Mouse (Mus musculus): Measurements from ENCODE around the gene Gpc1.
A peak's percentile ranks its signal among the peaks of the same experiment; 100 is the strongest.

The Gpc1 gene

GRCm38 (mm10) chr1:92831188-92832001 is at the start of gene Gpc1:
Gene Gpc1, plus strand, starts transcription at chr1:92831645.
- peak; percentile 88 to 93 for DNase-seq (ENCODE audit: inconsistent age in 2 of 2, low spot score in 1 of 2)

- no peak for DNase-seq (ENCODE audit: inconsistent age in 2 of 2, low spot score in 1 of 2)
These were observed 49.6 kb upstream of the Gpc1 start for GRCm38 (mm10) chr1:92781862-92782261.

GRCm38 (mm10) chr1:92782587-92782986 is 48.9 kb upstream of the Gpc1 start:
- no peak for DNase-seq (ENCODE audit: inconsistent age in 2 of 2, low spot score in 1 of 2)

- DNase-seq (ENCODE audit: inconsistent age in 2 of 2, low spot score in 1 of 2) = no peak
These were observed 44.2 kb upstream of the Gpc1 start for GRCm38 (mm10) chr1:92787221-92787620.

- no peak for DNase-seq (ENCODE audit: inconsistent age in 2 of 2, low spot score in 1 of 2)
These were observed 43.4 kb upstream of the Gpc1 start for GRCm38 (mm10) chr1:92788049-92788448.

GRCm38 (mm10) chr1:92790628-92791027 is 40.8 kb upstream of the Gpc1 start:
- DNase-seq (ENCODE audit: inconsistent age in 2 of 2, low spot score in 1 of 2) = no peak

GRCm38 (mm10) chr1:92791070-92791831 is 40.2 kb upstream of the Gpc1 start:
- DNase-seq (ENCODE audit: inconsistent age in 2 of 2, low spot score in 1 of 2) = peak in 1 of 2 experiments; percentile 59

- DNase-seq (ENCODE audit: inconsistent age in 2 of 2, low spot score in 1 of 2) = no peak
These were observed 37.7 kb upstream of the Gpc1 start for GRCm38 (mm10) chr1:92793781-92794180.

- DNase-seq (ENCODE audit: inconsistent age in 2 of 2, low spot score in 1 of 2) = no peak
These were observed 33.0 kb upstream of the Gpc1 start for GRCm38 (mm10) chr1:92798425-92798824.

GRCm38 (mm10) chr1:92799653-92800052 is 31.8 kb upstream of the Gpc1 start:
- peak; percentile 73 to 89 for DNase-seq (ENCODE audit: inconsistent age in 2 of 2, low spot score in 1 of 2)

- DNase-seq (ENCODE audit: inconsistent age in 2 of 2, low spot score in 1 of 2) = peak in 1 of 2 experiments; percentile 53
These were observed 29.1 kb upstream of the Gpc1 start for GRCm38 (mm10) chr1:92802362-92802761.

GRCm38 (mm10) chr1:92803376-92803775 is 28.1 kb upstream of the Gpc1 start:
- DNase-seq (ENCODE audit: inconsistent age in 2 of 2, low spot score in 1 of 2) = no peak

- no peak for DNase-seq (ENCODE audit: inconsistent age in 2 of 2, low spot score in 1 of 2)
These were observed 26.3 kb upstream of the Gpc1 start for GRCm38 (mm10) chr1:92805181-92805580.

- DNase-seq (ENCODE audit: inconsistent age in 2 of 2, low spot score in 1 of 2) = no peak
These were observed 25.6 kb upstream of the Gpc1 start for GRCm38 (mm10) chr1:92805836-92806235.

- DNase-seq (ENCODE audit: inconsistent age in 2 of 2, low spot score in 1 of 2) = no peak
These were observed 24.7 kb upstream of the Gpc1 start for GRCm38 (mm10) chr1:92806720-92807119.

GRCm38 (mm10) chr1:92809621-92810020 is 21.8 kb upstream of the Gpc1 start:
- DNase-seq (ENCODE audit: inconsistent age in 2 of 2, low spot score in 1 of 2) = no peak

GRCm38 (mm10) chr1:92814319-92814718 is 17.1 kb upstream of the Gpc1 start:
- DNase-seq (ENCODE audit: inconsistent age in 2 of 2, low spot score in 1 of 2) = no peak

GRCm38 (mm10) chr1:92815100-92815499 is 16.3 kb upstream of the Gpc1 start:
- DNase-seq (ENCODE audit: inconsistent age in 2 of 2, low spot score in 1 of 2) = no peak

- DNase-seq (ENCODE audit: inconsistent age in 2 of 2, low spot score in 1 of 2) = no peak
These were observed 15.6 kb upstream of the Gpc1 start for GRCm38 (mm10) chr1:92815756-92816294.

- DNase-seq (ENCODE audit: inconsistent age in 2 of 2, low spot score in 1 of 2) = peak in 1 of 2 experiments; percentile 39
These were observed 738 bp upstream of the Gpc1 start for GRCm38 (mm10) chr1:92830626-92831187.
